Mouse (Mus musculus): ENCODE results near the gene Aph1a. TPM values are rescaled to one million over a fixed set of nuclear protein-coding genes. Genes with fewer than 3 reads are reported as not detected.
"Not testable (repeated sequence)": the region's sequence is repeated elsewhere in the genome, so short reads cannot be mapped to it uniquely, and the experiment has no call there.

The Aph1a gene
- total RNA-seq (2015) (30.6 and 30.8 TPM in 2 replicates), total RNA-seq (2017) (34.9 and 35.1 TPM in 2 replicates)

DNA sequence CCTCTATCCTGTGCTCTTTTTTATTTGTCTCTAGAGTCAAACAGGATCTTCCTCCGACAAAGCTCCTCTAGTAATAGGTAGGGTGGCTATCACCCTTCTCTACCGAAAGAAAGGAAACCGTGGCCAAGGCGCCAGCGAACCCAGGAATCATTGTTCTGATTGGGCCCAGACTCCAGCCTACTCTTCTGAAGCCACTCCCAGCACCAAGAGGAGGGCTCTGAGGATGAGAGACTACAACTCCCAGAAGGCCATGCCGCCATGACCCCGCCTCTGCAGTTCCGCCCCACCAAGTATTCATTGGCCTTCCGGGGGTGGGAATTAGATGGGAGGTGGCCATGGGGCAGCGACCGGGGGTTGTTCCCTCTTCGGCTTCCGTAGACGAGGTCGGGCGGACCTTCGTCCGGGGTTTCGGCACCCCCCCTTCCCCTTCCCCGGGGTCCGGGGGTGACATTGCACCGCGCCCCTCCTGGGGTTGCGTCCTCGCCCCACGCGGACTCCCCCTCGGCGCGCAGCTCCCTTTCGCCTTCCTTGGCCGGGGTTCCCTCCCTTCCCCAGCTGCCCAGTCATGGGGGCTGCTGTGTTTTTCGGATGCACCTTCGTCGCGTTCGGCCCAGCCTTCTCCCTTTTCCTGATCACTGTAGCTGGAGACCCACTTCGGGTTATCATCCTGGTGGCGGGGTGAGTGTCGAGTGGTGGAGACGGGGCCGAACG, at the start of gene Aph1a:
Gene Aph1a (plus strand): TSS at position 364 of the 711 bp plus-strand sequence.
- ATAC-seq (replicated peaks; ENCODE audit: poor library complexity) = peak; percentile 94

DNA sequence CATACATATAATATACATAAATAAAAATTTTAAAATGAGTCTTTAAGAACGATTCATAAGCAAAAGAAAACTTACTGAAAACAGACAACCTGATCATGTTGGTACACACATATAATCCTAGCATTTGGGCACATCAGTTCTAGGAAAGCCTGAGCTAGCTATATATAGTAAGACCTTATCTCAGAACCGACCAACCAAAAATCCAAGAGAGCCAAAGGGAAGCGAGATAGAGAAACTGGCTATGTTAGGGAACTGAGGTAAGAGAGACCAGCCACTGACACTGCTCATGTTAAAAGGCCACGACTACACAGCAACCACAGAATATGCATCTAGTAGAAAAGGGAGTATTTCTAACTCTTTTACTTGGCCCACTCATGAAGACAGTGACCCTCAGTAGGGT, 43.2 kb upstream of the Aph1a start:
- ATAC-seq (replicated peaks; ENCODE audit: poor library complexity) = no peak

- ATAC-seq (replicated peaks; ENCODE audit: poor library complexity) = no peak
Observed at GRCm38 (mm10) chr3:95851317-95851716, 42.5 kb upstream of the Aph1a start.

DNA sequence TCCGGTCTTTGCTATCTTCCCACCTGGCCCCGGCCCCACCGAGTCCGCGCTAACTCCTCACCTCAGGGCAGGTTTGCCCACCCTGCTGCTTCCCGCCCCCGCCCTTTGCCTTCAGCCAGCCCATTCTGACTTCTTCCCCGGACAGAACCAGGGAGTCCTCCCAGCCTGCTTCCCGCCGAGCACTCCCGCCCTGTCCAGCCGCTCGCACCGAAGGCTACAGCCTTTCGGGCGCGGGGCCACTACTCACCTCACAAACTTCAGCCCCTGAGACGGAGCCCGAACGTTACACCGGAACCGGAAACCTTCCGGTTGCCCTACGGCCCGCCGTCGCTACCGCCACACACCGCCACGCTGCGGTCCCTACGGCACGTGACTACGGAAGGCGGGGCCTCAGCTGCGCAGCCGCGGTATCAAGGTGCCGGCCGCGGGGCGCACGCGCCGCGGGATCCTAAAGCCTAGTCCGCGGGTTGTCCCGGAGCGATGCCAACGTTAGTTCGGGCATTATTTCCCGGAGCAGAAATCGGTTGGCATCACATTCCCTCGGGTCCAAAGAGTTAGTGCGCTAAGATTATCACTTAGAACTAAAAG, 38.2 kb upstream of the Aph1a start, which contains the start of gene Prpf3:
Gene Prpf3 (minus strand): TSS at position 384 of the 588 bp plus-strand sequence.
- ATAC-seq (replicated peaks; ENCODE audit: poor library complexity) = peak; percentile 96

- ATAC-seq (replicated peaks; ENCODE audit: poor library complexity) = peak; percentile 7; the same call in 1 of the 2 replicates
Observed at GRCm38 (mm10) chr3:95856115-95856514, 37.7 kb upstream of the Aph1a start.

DNA sequence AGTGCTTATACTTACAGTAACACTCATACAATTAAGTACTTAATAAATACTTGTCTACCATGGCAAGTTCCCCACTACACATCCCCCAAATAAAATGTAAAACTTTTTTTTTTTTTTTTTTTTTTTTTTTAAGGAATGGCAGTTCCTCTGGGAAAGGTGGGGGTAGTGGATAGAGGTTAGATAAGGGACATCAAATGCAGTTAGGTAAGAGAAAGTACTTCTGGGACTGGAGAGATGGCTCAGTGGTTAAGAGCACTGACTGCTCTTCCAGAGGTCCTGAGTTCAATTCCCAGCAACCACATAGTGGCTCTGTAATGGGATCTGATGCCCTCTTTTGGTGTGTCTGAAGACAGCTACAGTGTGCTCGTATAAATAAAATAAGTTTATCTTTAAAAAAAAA, 36.7 kb upstream of the Aph1a start:
- not testable (repeated sequence) for ATAC-seq (replicated peaks; ENCODE audit: poor library complexity)

GRCm38 (mm10) chr3:95858278-95858677, 35.5 kb upstream of the Aph1a start:
- ATAC-seq (replicated peaks; ENCODE audit: poor library complexity) = not testable (repeated sequence)

DNA sequence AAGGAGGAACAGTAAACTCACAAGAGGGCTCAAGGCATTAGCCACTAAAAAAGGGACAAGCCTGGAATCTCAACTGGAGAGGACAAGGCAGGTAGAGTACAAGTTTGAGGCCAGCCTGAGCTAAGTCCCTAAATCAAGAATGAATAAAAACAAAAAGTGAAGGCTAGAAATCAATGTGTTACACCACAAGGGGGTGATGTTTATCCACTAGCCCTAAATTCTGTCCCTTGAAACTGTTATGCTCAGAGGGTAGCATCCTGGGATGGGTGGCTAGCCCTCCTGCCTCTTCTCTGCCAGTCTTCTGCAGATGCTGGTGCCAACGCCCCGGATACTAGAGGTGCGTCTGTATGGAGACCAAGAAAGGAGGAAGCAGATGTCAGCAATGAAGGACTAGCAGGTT, 33.4 kb upstream of the Aph1a start:
- peak; percentile 29; the same call in 1 of the 2 replicates for ATAC-seq (replicated peaks; ENCODE audit: poor library complexity)

- no peak; the same call in 1 of the 2 replicates for ATAC-seq (replicated peaks; ENCODE audit: poor library complexity)
Observed at GRCm38 (mm10) chr3:95861216-95861615, 32.6 kb upstream of the Aph1a start.

DNA sequence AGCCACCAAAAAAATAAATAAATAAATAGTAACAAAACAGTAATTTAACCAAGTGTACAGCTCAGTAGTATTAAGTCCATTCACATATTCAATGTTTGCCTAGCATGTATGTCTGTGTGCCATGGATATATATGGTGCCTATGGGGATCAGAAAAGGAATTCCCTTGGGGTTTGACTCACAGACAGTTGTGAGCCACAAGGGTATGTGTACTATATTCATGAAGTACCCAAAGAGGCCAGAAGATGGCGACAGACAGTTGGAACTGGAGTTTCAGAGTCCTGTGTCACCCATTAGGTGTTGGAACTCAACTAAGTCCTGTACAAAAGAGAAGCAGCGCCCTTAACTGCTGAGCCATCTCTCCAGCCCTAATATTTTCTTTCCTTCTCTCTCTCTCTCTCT, 32.0 kb upstream of the Aph1a start:
- peak; percentile 98 for ATAC-seq (replicated peaks; ENCODE audit: poor library complexity)

- ATAC-seq (replicated peaks; ENCODE audit: poor library complexity) = no peak
Observed at GRCm38 (mm10) chr3:95863578-95863977, 30.2 kb upstream of the Aph1a start.

DNA sequence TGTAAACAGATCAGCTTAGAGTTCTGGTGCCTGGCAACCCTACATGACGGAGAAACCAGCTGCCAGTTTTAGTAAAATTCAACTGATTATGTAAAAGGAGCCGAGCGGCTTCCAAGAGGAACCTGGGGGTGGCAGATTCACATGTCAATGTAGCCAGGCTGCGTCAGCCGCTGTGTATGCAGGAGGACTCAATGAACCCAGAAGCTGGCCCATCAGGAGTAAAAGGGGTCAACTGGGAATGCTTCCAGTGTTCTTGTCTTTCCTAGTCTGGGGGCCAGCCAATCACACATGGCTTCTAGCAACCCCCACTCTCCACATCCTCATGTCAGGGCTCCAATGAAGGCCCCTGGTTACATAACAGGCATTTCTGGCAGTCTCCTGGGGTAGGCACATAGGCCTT, 28.7 kb upstream of the Aph1a start:
- ATAC-seq (replicated peaks; ENCODE audit: poor library complexity) = no peak

DNA sequence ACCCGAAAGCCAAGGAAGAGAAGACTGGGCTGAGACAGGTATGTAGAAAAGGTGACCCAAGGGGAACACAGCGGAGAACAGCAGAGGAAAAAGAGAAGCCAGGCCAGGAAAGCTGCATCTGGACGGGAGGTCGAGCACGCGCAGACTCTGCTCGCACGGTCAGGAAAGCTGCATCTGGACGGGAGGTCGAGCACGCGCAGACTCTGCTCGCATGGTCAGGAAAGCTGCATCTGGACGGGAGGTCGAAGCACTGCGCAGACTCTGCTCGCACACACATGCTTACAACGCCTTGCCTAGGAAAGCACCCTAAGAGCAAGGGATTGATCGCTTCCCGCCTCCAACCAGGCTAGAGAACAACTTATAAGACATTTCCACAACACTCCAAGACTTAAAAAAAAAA, 28.2 kb upstream of the Aph1a start:
- no peak for ATAC-seq (replicated peaks; ENCODE audit: poor library complexity)

- no peak for ATAC-seq (replicated peaks; ENCODE audit: poor library complexity)
Observed at GRCm38 (mm10) chr3:95866071-95866470, 27.7 kb upstream of the Aph1a start.

DNA sequence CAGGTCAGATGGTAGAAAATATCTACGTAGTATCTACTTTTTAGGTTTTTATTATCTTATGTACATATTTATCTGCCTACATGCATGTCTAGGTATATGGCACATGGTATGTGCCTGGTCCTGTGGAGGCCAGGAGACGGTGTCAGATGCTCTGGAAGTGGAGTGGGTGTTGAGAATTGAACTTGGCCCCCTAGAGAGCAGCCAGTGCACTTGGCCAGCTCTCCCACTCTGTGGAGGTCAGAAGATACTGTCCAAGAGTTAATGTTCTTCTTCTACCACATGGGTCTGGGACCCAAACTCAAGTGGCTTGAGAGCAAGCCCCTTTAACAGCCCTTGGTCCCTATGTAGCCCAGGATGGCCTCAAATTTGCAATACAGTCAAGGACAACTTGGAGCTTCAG, 26.4 kb upstream of the Aph1a start:
- ATAC-seq (replicated peaks; ENCODE audit: poor library complexity) = no peak

- no peak for ATAC-seq (replicated peaks; ENCODE audit: poor library complexity)
Observed at GRCm38 (mm10) chr3:95870976-95871375, 22.8 kb upstream of the Aph1a start.

GRCm38 (mm10) chr3:95871392-95871867, 22.3 kb upstream of the Aph1a start, which contains the start of gene Mrps21:
TSS of gene Mrps21 (minus strand) at chr3:95871519.
- peak; percentile 99 for ATAC-seq (replicated peaks; ENCODE audit: poor library complexity)

DNA sequence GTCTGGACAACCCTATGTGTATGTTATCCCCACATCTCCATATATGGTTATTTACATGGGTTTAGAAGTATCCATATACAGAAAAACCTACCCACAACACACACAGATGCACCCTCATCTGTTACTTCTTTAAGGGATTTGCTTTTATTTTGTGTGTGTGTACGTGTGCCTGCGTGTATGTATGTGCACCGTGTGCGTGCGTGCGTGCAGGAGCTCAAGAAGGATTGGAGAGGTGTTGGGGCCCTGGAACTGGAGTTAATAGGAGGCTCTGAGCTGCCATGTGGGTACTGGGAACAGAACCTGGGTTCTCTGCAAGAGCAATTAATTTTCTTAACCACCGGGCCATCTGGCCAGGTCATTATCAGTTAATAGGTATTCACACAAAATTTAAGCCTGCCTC, 21.7 kb upstream of the Aph1a start:
- no peak for ATAC-seq (replicated peaks; ENCODE audit: poor library complexity)

- ATAC-seq (replicated peaks; ENCODE audit: poor library complexity) = no peak
Observed at GRCm38 (mm10) chr3:95879063-95879462, 14.7 kb upstream of the Aph1a start.

- peak; percentile 97 for ATAC-seq (replicated peaks; ENCODE audit: poor library complexity)
Observed at GRCm38 (mm10) chr3:95881979-95882815, 11.6 kb upstream of the Aph1a start, which contains the start of gene Ciart. TSS of gene Ciart (minus strand) at chr3:95882251.

DNA sequence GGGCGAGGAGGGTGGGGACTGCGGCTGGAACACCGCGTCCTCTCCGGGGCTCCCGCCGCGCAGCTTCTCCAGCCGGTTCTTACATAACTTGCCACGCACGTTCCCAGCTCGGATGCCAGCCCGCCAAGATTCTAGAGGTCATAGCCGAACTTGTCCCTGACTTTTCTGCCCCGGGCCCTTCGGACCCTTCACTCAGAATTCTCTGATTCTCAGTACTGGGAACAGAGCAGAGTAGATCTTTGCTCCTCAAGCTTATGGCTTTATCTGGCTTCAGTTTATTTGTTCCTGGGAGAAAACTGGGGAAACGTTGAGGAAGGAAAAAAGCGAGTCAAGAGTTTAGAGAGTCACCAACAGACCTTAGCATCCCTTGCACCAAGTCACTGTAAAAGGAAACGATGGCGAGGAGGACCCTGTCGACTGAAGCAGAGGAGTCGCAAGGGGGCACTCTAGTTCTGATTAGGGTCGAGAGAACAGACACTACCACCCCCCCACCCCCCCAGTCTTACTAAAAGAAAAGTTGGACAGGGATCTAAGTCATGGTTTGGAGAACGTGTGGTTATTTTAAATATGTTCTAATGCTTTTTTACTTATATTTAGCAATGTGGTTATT, 10.8 kb upstream of the Aph1a start:
- peak; percentile 30; the same call in 1 of the 2 replicates for ATAC-seq (replicated peaks; ENCODE audit: poor library complexity)

All from megakaryocyte progenitor cell, adult 5-6 weeks (primary cell).